Mouse (Mus musculus) CD4-positive, CD25-positive, alpha-beta regulatory T cell, adult 9 weeks (primary cell): Measurements from ENCODE around the gene Krt15. TPM values are rescaled to one million over a fixed set of nuclear protein-coding genes. Genes with fewer than 3 reads are reported as not detected.

ENCODE experiments used
- polyA plus RNA-seq: library from polyadenylated mRNA; unstranded; fragments of 100-300 nt; shearing (Covaris generic); gene quantifications from one replicate; pipeline ENCODE4 v1.2.1, GENCODE M21; 2017

Krt15 gene
- not detected for polyA plus RNA-seq

DNA sequence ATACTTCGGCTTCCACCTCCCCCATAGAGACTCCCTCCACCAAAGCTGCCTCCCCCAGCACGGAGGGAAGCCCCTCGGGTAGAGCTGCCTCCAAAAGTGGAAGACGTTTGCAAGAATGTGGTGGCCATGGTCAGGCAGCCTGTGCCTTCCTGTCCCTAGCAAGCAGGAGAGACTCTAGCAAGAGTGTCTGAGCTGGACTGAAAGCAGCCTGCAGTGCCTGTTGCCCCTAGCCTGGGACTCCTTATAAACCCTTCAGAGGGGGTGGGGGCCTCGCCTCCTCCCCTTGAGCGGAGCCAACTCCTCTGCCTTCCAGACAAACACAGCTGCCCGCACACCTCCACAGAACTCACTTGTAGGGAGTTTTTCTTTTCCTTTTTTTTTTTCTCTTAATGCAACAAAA, at the start of gene Krt15:
Gene Krt15 (minus strand): TSS at position 198 of the 400 bp plus-strand sequence.

DNA sequence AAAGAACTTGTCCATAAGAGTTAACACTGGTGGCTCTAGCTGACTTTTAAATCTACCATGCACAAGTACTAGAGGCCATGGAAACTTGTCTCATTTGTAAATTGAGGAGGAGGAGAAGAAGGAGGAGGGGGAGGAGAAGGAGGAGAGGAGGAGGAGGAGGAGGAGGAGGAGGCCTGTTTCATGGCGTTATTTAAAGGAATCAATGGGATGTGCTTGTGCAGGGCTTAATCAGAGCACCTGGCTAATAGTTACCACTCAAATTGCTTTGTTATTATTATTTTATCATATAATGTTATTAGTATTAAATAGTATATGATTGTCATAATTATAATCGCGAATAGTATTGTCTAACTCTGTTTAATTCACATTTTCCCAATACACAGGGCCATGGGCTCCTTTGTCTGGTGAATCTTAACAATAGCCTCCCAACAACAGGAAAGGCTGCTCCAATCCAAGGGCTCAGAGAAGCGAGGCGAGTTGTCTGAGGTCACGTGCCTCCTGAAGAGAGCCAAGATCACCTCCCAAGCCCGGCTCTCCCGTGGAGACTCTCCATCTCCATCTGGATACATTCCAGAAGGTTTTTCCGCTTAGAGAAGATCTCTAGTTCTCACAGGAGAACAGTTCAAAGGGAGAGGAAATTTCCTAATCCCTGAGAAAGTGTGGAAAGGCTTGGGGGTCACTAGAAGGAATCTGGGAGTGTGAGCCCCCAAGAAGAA, 13.0 kb upstream of the Krt15 start, which contains the start of gene Krt19:
Gene Krt19 (minus strand): TSS at position 51 of the 716 bp plus-strand sequence.

DNA sequence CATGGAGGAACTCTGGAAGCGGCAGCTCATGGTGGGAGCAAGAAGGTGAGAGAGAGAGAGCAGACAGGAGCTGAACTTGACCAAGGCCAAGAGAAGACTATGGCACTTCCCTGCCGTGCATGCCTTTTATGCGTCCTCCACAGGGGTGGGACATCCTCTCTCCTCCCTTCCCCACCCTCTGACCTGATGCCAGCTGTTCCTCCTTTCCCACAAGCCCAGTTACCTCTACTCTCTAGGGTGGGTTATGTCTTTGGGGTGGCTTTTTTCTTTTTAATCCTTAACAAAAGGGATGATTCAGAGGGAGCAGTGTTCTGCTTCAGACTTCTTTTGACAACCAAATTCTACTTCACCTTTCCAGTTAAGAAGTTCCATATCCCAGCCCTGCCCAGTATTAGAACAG, 14.3 kb downstream of the Krt15 start, which contains the start of gene Krt13:
Gene Krt13 (minus strand): TSS at position 101 of the 400 bp plus-strand sequence.

DNA sequence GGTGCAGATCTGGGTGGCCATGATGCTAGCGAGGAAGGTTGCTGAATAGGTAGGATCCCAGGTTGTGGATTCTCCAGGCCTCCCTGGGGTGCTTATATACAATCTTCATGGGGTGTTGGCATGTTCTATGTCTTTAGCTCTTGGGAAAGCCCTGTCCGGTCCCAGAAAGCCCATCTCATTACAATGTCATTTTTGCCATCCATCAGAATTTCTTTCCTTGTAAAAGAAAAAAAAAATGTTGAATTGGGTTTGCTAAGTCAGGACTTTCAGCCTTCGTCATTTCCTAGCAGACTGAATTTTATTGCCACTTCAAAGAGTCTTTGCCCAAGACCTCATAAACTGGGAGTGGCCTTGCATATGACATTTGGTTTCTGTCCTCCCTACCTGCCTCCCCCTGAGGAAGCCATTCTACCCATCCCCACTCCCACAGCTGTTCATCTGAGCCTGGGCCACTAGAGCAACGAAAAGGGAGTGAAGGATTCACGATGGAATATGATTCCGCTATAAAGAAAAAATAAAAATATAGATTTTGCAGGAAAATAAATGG, 30.1 kb downstream of the Krt15 start, which contains the start of gene Krt36:
Gene Krt36 (minus strand): TSS at position 51 of the 547 bp plus-strand sequence.

DNA sequence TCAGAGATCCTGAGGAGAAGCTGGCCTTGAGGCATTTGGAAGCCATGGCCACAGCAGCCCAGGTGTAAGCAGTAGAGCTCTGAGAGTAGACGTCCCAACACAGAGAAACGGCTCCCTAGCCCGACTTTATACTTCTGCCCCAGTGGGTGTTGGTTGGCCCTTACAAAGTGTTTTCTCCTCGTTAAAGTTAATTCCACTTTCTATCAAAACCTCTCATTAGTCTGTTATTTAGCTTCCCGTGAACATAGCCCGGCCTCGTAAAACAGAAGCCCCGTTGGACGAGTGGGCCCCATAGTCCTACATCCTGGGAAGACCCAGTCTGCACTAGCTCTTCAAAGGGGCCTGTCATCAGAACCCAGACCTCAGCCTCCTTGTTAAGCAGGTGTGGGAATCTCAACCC, 39.6 kb downstream of the Krt15 start, which contains the start of gene Krt35:
Gene Krt35 (minus strand): TSS at position 101 of the 400 bp plus-strand sequence.

DNA sequence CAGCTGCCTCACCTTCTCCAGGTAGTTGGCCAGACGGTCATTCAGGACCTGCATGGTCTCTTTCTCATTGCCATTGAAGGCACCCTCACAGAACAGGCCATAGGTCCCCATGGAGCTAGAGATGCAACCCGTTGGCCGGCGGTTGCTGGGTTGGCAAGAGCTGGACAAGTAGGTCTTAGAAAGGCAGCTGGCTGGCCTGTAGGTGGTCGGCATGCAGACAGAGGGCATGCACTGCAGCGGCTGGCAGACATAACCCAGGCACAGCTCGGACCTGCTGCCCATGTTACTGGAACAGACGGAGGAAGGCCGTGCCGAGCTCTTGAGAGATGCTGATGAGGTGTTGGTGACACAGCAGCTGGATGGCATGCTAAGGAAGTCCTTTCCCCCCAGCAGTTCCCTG, 47.9 kb downstream of the Krt15 start, which contains the start of gene Krt32:
Gene Krt32 (minus strand): TSS at position 366 of the 400 bp plus-strand sequence.

Other genes starting within 250 kb of the Krt15 start
- gene Krtap31-1, start 228.0 kb downstream of the Krt15 start, polyA plus RNA-seq, result not detected
- gene Gm11565, start 221.2 kb downstream of the Krt15 start, polyA plus RNA-seq, result not detected
- not detected for gene Krtap31-2, start 199.6 kb downstream of the Krt15 start, polyA plus RNA-seq
- not detected for gene Krtap9-5, start 187.5 kb downstream of the Krt15 start, polyA plus RNA-seq
- not detected for gene Krtap29-1, start 156.9 kb downstream of the Krt15 start, polyA plus RNA-seq
- gene Krtap16-1, start 149.3 kb downstream of the Krt15 start, polyA plus RNA-seq, result not detected
- gene Krtap17-1, start 141.9 kb downstream of the Krt15 start, polyA plus RNA-seq, result not detected
- not detected for gene Krt33a, start 119.7 kb downstream of the Krt15 start, polyA plus RNA-seq
- gene Krt33b, start 106.1 kb downstream of the Krt15 start, polyA plus RNA-seq, result not detected
- gene Krt34, start 94.4 kb downstream of the Krt15 start, polyA plus RNA-seq, result not detected
- gene Krt31, start 85.4 kb downstream of the Krt15 start, polyA plus RNA-seq, result not detected
- not detected for gene Krt32, start 47.7 kb downstream of the Krt15 start, polyA plus RNA-seq
- not detected for gene Krt35, start 39.7 kb downstream of the Krt15 start, polyA plus RNA-seq
- gene Krt36, start 30.3 kb downstream of the Krt15 start, polyA plus RNA-seq, result not detected
- gene Krt13, start 14.4 kb downstream of the Krt15 start, polyA plus RNA-seq, result not detected
- not detected for gene Krt19, start 12.7 kb upstream of the Krt15 start, polyA plus RNA-seq
- not detected for gene Krt9, start 57.3 kb upstream of the Krt15 start, polyA plus RNA-seq
- gene Krt14, start 71.6 kb upstream of the Krt15 start, polyA plus RNA-seq, result not detected
- not detected for gene Krt16, start 113.0 kb upstream of the Krt15 start, polyA plus RNA-seq
- gene Krt17, start 125.1 kb upstream of the Krt15 start, polyA plus RNA-seq, result 3.8 TPM
- gene Krt42, start 133.9 kb upstream of the Krt15 start, polyA plus RNA-seq, result not detected
- gene Eif1, start 184.0 kb upstream of the Krt15 start, polyA plus RNA-seq, result 3,233 TPM
- gene Gast, start 198.5 kb upstream of the Krt15 start, polyA plus RNA-seq, result not detected
- 2.6 TPM for gene Hap1, start 220.2 kb upstream of the Krt15 start, polyA plus RNA-seq